Mouse (Mus musculus): Measurements from ENCODE around the gene Jakmip3. TPM values are rescaled to one million over a fixed set of nuclear protein-coding genes. Genes with fewer than 3 reads are reported as not detected.

Gene Jakmip3
- polyA plus RNA-seq, 1 experiment from 2014 or later: 0.14 TPM

GRCm38 (mm10) chr7:139086195-139087158 lies 145.9 kb downstream of the Jakmip3 start:
- Histone ChIP-seq H3K27ac (ENCODE audit: low read depth, low read length) (no peak overlapping the region), H3K9me3 (ENCODE audit: control insufficient read depth) (no peaks in the 10 kb centered on the region), H3K27me3 (replicated peaks; ENCODE audit: control insufficient read depth, insufficient read depth, low read length) (peaks cover 32% of the 10 kb centered on the region), H3K36me3 (ENCODE audit: control insufficient read depth, insufficient read depth) (no peaks in the 10 kb centered on the region), H3K9ac (ENCODE audit: low read depth, low read length) (peak overlapping the region; percentile 51), H3K4me1 (replicated peaks; ENCODE audit: control insufficient read depth, insufficient read depth, low read length) (no peaks in the 10 kb centered on the region), H3K4me2 (replicated peaks; ENCODE audit: low read depth) (peak overlapping the region; percentile 74), H3K4me3 (ENCODE audit: low read depth, low read length) (peak overlapping the region; percentile 46)
- no peak for TF ChIP-seq CTCF (IDR thresholded peaks at IDR 0.05; ENCODE audit: low read depth)
- peak; percentile 25; the same call in 1 of the 2 replicates for ATAC-seq
- 4% methylated on average over 61 of the region's 61 CpGs for WGBS

- Histone ChIP-seq H3K9ac (ENCODE audit: low read depth, low read length) (no peak overlapping the region), H3K27ac (ENCODE audit: low read depth, low read length) (no peak overlapping the region), H3K4me1 (replicated peaks; ENCODE audit: control insufficient read depth, insufficient read depth, low read length) (no peaks in the 10 kb centered on the region), H3K36me3 (ENCODE audit: control insufficient read depth, insufficient read depth) (no peaks in the 10 kb centered on the region), H3K9me3 (ENCODE audit: control insufficient read depth) (no peaks in the 10 kb centered on the region), H3K4me3 (ENCODE audit: low read depth, low read length) (no peak overlapping the region), H3K27me3 (replicated peaks; ENCODE audit: control insufficient read depth, insufficient read depth, low read length) (peaks cover 32% of the 10 kb centered on the region), H3K4me2 (replicated peaks; ENCODE audit: low read depth) (no peak overlapping the region)
- 61% methylated on average over 2 of the region's 2 CpGs for whole genome bisulfite sequencing
- no peak for TF ChIP-seq CTCF (IDR thresholded peaks at IDR 0.05; ENCODE audit: low read depth)
- no peak for ATAC-seq
Measured at GRCm38 (mm10) chr7:139087801-139088200, 147.3 kb downstream of the Jakmip3 start.

DNA sequence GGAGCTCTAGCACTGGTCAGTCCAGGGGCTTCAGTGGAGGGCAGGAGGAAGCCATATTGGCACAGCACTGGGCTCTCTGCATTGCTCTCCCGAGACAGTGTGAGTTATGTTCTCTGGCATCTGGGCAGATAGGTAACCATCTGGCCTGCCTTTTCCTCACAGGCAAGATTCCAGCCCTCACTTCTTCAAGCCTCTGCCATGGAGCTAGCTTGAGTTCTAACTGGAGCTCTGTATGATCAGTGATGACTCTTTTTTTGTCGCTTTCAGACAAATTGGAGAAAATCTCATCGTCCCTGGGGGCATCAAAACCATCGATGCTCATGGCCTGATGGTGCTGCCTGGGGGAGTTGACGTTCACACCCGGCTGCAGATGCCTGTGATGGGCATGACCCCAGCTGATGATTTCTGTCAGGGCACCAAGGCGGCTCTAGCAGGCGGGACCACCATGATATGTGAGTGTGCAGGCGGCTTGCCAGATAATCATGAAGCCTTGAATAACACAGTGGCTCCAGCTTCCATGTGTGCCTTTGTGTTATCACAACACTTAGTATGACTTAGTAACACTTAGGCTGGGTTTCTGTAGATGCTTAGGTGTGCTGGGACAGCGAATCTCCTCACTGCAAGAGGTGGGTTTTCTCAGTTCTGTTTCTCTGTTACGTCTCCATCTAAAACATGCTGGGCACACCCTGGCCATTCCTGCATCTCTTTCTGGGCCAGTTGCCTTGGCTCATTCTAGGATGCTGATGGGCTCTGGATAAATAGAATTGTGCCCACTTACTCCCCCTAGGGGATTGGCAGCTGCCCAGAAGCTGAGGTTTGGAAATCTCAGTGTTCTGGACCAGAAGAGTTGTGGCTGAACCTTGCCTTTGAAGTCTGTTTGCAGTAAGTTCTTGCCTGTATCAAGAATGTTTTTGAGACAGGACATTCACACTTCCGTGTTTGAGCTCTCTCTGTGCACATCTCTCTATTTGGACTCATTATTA lies 149.7 kb downstream of the Jakmip3 start:
- Histone ChIP-seq H3K4me3 (ENCODE audit: low read depth, low read length) (no peak overlapping the region), H3K4me1 (replicated peaks; ENCODE audit: control insufficient read depth, insufficient read depth, low read length) (no peaks in the 10 kb centered on the region), H3K4me2 (replicated peaks; ENCODE audit: low read depth) (no peak overlapping the region), H3K27ac (ENCODE audit: low read depth, low read length) (no peak overlapping the region), H3K9ac (ENCODE audit: low read depth, low read length) (no peak overlapping the region), H3K27me3 (replicated peaks; ENCODE audit: control insufficient read depth, insufficient read depth, low read length) (peaks cover 27% of the 10 kb centered on the region), H3K9me3 (ENCODE audit: control insufficient read depth) (no peaks in the 10 kb centered on the region), H3K36me3 (ENCODE audit: control insufficient read depth, insufficient read depth) (no peaks in the 10 kb centered on the region)
- no peak for ATAC-seq
- no peak for TF ChIP-seq CTCF (IDR thresholded peaks at IDR 0.05; ENCODE audit: low read depth)
- 85% methylated on average over 12 of the region's 12 CpGs for WGBS

DNA sequence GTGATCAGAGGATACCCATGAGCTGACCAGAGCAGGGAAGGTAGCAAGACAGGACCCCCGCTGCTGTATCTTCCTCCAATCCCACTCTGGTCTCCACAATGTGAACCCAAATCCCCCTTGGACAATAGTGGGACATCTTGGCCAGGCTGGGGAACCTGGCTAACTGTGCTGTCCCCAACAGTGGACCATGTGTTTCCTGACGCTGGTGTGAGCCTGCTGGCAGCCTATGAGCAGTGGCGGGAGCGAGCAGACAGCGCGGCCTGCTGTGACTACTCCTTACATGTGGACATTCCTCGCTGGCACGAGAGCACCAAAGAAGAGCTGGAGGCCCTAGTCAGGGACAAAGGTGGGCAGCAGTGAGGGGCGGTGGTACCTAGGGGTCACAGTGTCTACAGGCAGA lies 151.2 kb downstream of the Jakmip3 start:
- TF ChIP-seq CTCF (IDR thresholded peaks at IDR 0.05; ENCODE audit: low read depth): no peak
- H3K9ac ChIP-seq (ENCODE audit: low read depth, low read length): no peak overlapping the region
- no peak for ATAC-seq
- H3K9me3 ChIP-seq (ENCODE audit: control insufficient read depth): no peaks in the 10 kb centered on the region
- no peak overlapping the region for H3K4me2 ChIP-seq (replicated peaks; ENCODE audit: low read depth)
- no peak overlapping the region for H3K4me3 ChIP-seq (ENCODE audit: low read depth, low read length)
- H3K27me3 ChIP-seq (replicated peaks; ENCODE audit: control insufficient read depth, insufficient read depth, low read length): peaks cover 12% of the 10 kb centered on the region
- H3K27ac ChIP-seq (ENCODE audit: low read depth, low read length): no peak overlapping the region
- H3K4me1 ChIP-seq (replicated peaks; ENCODE audit: control insufficient read depth, insufficient read depth, low read length): no peaks in the 10 kb centered on the region
- H3K36me3 ChIP-seq (ENCODE audit: control insufficient read depth, insufficient read depth): no peaks in the 10 kb centered on the region
- WGBS: 85% methylated on average over 9 of the region's 9 CpGs

- H3K27me3 ChIP-seq (replicated peaks; ENCODE audit: control insufficient read depth, insufficient read depth, low read length): 0 out of 2 replicates have a peak, but pooled peaks cover 4% of the 10 kb centered on the region
- H3K27ac ChIP-seq (ENCODE audit: low read depth, low read length): no peak overlapping the region
- H3K36me3 ChIP-seq (ENCODE audit: control insufficient read depth, insufficient read depth): no peaks in the 10 kb centered on the region
- H3K9ac ChIP-seq (ENCODE audit: low read depth, low read length): no peak overlapping the region
- H3K4me1 ChIP-seq (replicated peaks; ENCODE audit: control insufficient read depth, insufficient read depth, low read length): no peaks in the 10 kb centered on the region
- no peaks in the 10 kb centered on the region for H3K9me3 ChIP-seq (ENCODE audit: control insufficient read depth)
- no peak for TF ChIP-seq CTCF (IDR thresholded peaks at IDR 0.05; ENCODE audit: low read depth)
- no peak overlapping the region for H3K4me3 ChIP-seq (ENCODE audit: low read depth, low read length)
- H3K4me2 ChIP-seq (replicated peaks; ENCODE audit: low read depth): no peak overlapping the region
- WGBS: 87% methylated on average over 5 of the region's 5 CpGs
- ATAC-seq: no peak
Measured at GRCm38 (mm10) chr7:139092676-139093075, 152.1 kb downstream of the Jakmip3 start.

DNA sequence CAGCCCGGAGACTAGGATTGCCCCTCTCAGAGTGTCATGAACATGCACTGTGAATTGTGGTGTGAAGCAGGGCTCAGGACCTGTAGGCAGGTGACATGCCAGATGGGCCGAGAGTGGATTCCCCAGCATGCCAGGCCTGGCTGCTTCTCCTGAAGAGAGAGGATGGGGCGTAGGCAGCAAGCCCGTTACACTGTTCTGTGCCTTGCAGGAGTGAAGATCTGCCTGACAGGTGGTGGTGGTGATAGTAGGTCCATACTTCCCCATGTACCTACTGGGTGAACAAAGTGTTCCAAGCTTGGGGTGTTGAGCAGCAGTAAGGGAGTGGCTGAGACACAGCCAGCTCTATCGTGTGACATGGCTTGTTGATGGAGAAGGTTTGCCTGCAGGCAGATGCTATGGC lies 152.6 kb downstream of the Jakmip3 start:
- TF ChIP-seq CTCF (IDR thresholded peaks at IDR 0.05; ENCODE audit: low read depth): no peak
- no peak for ATAC-seq

More for the DNA sequence above, 152.6 kb downstream of the Jakmip3 start:
- no peak overlapping the region for H3K4me2 ChIP-seq (replicated peaks; ENCODE audit: low read depth)
- no peaks in the 10 kb centered on the region for H3K9me3 ChIP-seq (ENCODE audit: control insufficient read depth)
- H3K4me1 ChIP-seq (replicated peaks; ENCODE audit: control insufficient read depth, insufficient read depth, low read length): no peaks in the 10 kb centered on the region
- no peak overlapping the region for H3K27ac ChIP-seq (ENCODE audit: low read depth, low read length)
- H3K27me3 ChIP-seq (replicated peaks; ENCODE audit: control insufficient read depth, insufficient read depth, low read length): 0 out of 2 replicates have a peak, but pooled peaks cover 3% of the 10 kb centered on the region
- no peaks in the 10 kb centered on the region for H3K36me3 ChIP-seq (ENCODE audit: control insufficient read depth, insufficient read depth)
- H3K4me3 ChIP-seq (ENCODE audit: low read depth, low read length): no peak overlapping the region
- no peak overlapping the region for H3K9ac ChIP-seq (ENCODE audit: low read depth, low read length)
- WGBS: 89% methylated on average over 5 of the region's 5 CpGs
